Mouse (Mus musculus): ENCODE measurements around the gene Dusp3.

- no peak for TF ChIP-seq CTCF (IDR thresholded peaks at IDR 0.05; ENCODE audit: low read depth)
- no peak for TF ChIP-seq EP300 (IDR thresholded peaks at IDR 0.05; ENCODE audit: low read depth)
These were observed 51.1 kb downstream of the Dusp3 start for GRCm38 (mm10) chr11:101935743-101936142.

All from liver, postnatal 0 days (tissue).